Mouse (Mus musculus): Measurements from ENCODE around the gene Ccdc85c.

The Ccdc85c gene

GRCm38 (mm10) chr12:108220621-108221020, 54.6 kb downstream of the Ccdc85c start:
- in situ Hi-C loops (cut with MboI, MseI), result no loop called here

GRCm38 (mm10) chr12:108219825-108220616, 55.2 kb downstream of the Ccdc85c start:
- in situ Hi-C loops (cut with MboI, MseI), result loop anchor here (5.0 kb wide), 1 partner anchor 77 kb away; no protein-coding TSS in a partner anchor

DNA sequence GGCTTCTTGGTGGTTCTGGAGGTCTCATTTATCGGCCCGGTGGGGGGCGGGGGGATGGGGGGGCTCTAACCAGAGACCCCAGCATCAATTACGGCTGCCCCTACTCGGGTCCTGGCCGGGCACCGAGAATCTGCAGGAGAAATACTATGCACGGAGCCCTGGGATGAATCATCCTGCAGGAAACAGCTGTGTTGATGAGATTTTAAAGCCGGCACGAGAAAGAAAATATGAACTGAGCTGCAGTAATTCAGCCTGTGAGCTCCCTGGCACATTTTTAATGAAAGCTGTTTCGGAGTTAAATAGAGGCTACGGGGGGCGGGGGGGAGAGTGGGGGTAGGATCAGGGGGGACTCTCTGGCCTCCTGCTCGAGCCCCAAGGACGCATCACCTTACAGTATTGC, 56.1 kb downstream of the Ccdc85c start:
- in situ Hi-C loops (cut with MboI, MseI), result loop anchor here (5.0 kb wide), 1 partner anchor 78 kb away; no protein-coding TSS in a partner anchor

GRCm38 (mm10) chr12:108217572-108217971, 57.7 kb downstream of the Ccdc85c start:
- in situ Hi-C loops (cut with MboI, MseI), result loop anchor here (5.0 kb wide), 1 partner anchor 80 kb away; no protein-coding TSS in a partner anchor

DNA sequence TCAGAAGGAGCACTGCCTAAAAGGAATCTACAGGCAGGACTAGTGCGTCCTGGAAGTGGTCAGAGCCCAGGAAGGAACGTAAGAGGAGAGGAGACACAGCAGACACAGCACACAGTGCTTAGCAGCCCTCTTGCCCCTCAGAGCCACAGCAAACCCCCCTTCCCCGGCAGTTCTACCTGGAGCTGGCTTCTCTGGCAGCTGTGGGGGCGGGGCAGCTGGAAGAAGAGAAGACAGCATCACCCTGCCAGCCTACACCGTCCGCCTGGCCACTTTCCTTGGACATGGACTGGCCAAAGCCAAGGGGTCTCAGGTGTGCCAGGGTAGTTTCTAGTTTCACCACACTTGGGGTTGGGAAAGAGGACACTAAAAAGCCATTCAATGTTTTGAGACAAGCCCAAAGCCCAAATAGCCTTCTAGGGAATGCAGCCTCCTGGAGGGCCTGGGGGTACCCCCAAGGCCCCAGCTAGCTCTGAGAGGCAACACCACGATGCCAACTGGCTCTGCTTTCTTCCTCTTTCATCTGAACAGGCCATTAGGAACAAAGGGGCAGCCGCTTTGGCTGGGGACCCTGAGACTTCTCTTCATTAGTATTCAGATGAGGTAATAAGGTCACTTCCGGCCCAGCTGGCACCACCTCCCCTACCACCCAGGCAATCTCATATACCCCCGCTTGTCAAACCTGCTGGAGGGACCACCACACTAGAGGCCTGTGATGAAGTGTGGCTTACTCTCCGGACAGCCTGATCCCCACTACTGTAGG, 58.4 kb downstream of the Ccdc85c start:
- in situ Hi-C loops (cut with MboI, MseI), result loop anchor here (5.0 kb wide), 1 partner anchor 81 kb away; no protein-coding TSS in a partner anchor

GRCm38 (mm10) chr12:108215090-108215489, 60.1 kb downstream of the Ccdc85c start:
- in situ Hi-C loops (cut with MboI, MseI), result loop anchor here (5.0 kb wide), 1 partner anchor 82 kb away; no protein-coding TSS in a partner anchor

DNA sequence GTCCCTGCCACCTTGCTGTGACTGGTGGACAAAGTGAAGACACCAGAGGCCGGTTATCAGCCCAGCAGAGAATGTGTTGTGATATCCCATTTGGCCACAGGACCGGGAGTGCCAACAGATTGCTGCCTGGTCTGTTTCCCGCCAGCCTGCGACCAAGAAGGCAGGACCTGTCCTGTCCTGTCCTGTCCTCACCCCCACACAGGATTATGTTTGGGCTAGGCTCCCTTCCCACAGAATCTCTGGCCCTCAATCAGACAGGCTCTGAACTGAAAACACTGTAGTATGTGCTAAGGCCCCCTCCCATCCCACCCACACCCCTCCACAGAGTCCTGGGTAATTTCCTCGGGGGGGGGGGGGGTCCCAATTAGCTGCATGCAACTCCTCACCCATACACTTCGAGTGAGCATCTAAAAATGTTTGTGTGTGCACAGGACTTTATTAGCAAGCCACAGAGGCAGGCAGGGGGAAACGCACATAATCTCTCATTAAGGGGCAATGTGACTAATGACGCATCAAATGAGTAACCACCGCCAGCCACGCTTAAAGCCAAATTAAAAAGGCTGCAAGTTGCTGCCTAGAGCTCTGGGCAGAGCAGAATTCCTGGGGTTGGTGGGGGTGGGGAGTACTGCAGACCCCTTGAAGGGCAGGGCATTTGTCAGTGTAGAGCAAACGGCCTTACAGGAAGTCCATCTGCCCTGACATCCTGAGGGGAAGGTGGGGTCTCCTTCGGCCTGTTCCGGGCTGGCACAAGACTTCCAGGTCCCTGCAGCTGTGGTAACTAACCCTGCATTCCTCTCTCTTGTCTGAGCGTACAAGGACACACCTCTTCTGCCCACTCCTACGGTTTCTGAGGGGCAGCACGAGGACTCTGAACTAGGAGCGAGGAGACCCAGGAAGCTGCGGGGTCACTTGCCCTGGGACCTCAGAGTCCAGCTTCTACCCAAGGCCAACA, 61.9 kb downstream of the Ccdc85c start:
- in situ Hi-C loops (cut with MboI, MseI), result no loop called here

DNA sequence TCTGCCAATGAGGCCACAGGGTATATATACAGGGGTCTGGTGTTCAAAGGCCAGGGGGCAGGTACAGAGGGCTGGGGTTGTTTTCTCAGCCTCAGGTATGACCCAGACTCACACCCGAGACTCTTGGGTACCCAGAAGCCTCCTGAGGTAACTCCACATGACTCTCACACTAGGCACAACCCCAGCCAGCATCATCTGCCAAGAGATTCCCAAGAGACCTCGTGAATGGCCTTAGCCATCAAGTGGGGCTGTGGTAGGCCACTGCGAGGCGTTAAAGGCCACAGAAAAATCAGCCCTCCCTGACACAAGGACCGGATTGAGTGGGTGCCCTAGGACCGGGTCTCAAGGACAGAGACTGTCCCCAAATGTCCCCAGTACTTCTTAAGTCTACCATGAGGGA, 62.7 kb downstream of the Ccdc85c start:
- in situ Hi-C loops (cut with MboI, MseI), result no loop called here

- in situ Hi-C loops (cut with MboI, MseI), result no loop called here
Measured at GRCm38 (mm10) chr12:108212071-108212470, 63.2 kb downstream of the Ccdc85c start.

DNA sequence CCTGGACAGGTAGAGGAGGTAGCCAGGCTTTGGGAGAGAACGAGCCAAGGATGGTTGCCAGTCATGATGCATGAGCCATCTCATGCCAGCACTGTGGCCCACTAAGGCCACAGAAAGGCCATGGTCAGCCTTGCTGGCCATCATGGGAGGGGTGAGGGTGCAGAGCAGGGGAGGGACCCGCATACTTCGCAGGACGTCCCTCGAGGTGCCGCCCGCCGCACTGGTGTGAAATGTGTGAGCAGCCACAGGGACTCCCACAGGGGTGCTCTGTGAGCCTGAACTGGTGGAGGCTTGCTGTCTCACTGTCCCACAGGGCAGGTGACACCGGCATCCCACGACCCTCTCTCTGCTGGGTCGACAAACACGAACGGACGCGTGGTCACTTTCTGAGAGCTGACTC, 64.6 kb downstream of the Ccdc85c start:
- in situ Hi-C loops (cut with MboI, MseI), result no loop called here

GRCm38 (mm10) chr12:108208726-108209438, 66.3 kb downstream of the Ccdc85c start:
- in situ Hi-C loops (cut with MboI, MseI), result no loop called here

- in situ Hi-C loops (cut with MboI, MseI), result no loop called here
Measured at GRCm38 (mm10) chr12:108208216-108208615, 67.0 kb downstream of the Ccdc85c start.

DNA sequence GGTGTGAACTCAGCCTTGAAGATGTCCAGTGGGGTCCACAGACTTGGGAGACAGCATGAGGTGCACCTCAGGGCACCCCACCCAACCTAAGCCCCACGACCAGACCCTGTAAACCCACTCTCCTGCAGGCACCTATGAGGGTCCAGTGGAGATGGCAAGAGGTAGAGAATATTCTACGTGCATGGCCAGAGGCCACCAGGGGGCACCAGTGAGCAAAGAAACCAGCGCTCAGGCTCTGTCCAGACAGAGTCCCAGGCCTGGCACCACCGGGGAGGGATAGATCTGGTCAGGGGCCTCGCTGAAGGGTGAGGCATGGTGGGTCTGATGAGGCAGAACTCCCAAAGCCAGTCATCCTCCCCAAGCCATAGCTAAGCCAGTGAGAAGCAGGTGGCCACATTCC, 68.6 kb downstream of the Ccdc85c start:
- in situ Hi-C loops (cut with MboI, MseI), result no loop called here

DNA sequence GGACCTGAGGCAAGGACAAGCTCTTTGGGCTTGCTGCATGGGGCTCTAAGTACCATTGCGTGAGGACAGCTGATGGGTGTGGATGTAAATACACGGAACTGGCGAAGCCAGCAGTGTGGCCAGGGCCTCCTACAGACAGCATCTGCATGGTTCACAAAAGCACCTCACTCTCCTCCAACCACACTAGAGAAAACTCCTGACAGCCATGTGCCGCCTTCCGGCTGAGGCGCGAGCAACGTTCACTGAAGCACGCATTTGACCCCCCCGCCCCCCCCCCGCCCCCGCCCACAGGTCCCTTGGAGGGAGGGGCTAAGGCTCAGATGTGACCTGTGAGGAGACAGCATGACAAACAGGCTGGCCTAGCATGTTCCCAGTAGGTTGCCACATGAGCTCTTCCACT, 70.2 kb downstream of the Ccdc85c start:
- in situ Hi-C loops (cut with MboI, MseI), result no loop called here

GRCm38 (mm10) chr12:108203895-108204294, 71.3 kb downstream of the Ccdc85c start:
- in situ Hi-C loops (cut with MboI, MseI), result no loop called here

- in situ Hi-C loops (cut with MboI, MseI), result no loop called here
Measured at GRCm38 (mm10) chr12:108200094-108200493, 75.1 kb downstream of the Ccdc85c start.

GRCm38 (mm10) chr12:108198447-108198846, 76.8 kb downstream of the Ccdc85c start:
- in situ Hi-C loops (cut with MboI, MseI), result no loop called here

DNA sequence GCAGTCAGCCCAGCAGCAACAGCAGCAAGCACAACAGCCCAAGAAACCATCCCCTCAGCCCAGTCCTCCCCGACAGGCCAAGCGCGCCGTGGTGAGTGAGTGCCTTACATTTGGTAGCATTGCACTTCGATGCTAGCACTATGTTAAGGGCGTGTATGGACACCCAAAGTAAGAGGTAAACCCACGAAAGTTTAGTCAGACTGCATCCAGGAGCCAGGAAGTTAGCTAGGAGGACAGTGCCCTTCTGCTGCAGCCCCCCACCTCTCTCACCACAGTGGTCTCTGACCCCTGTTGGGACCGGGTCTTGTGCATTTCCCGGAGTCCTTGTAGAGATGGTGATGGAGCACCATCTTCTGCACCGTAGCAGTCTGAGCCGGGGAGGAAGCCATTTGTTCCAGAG, 79.5 kb downstream of the Ccdc85c start:
- in situ Hi-C loops (cut with MboI, MseI), result no loop called here

- in situ Hi-C loops (cut with MboI, MseI), result no loop called here
Measured at GRCm38 (mm10) chr12:108193878-108194277, 81.3 kb downstream of the Ccdc85c start.

DNA sequence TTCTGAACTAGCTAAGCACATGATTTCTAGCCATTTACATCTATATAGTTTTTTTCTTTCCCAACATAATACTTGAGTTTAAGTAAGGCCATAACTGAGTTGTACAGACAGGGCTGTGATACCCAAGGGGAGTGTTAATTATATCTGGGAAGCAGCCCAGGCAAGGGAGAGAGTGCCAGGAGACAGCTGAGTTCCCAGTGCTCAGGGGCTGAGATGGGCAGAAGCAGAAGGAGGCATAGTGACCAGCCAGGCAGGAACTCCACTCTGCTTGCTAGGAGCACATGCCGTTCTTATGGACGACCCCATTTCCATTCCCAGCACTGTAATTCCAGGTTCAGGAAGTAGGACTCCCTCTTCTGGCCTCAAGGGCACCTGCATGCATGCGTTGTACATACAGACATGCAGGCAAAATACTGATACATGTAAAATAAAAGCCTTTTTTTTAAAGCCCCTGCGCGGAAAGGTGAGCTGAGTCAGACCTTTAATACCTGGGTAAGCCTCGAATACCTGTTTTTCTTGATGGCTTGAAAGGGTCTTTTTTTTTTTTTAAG, 87.6 kb downstream of the Ccdc85c start:
- in situ Hi-C loops (cut with MboI, MseI), result no loop called here
